Mouse (Mus musculus) T-helper 1 cell (primary cell): ENCODE measurements around the gene Fbln5.

Source experiments
- in situ Hi-C: fragments of 300-600 bp; cut with MboI, MseI; formaldehyde crosslinking; loops from one replicate; pipeline ENCODE4 v1.15.1; 2025; ENCODE audit warnings: high pct_unique_total_duplicates

The Fbln5 gene

DNA sequence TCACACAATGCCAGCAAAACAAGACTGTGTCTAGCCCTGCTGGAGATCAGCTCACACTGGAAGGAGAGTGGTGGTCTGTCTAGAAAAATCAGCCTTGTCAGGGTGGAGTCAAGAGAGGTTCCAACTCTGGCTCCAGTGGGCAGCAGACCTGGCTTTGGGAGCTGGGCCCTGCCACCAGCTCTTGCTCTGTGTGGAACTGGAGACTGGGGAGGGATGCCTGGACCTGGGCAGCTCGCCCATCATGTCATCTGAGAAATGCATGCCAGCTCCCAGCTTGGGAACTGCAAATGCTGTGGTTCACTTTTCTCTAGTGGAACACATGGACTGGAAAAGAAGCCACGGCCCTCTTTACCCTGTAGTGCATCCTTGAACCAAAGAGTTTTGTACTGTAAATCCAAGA, 8.3 kb downstream of the Fbln5 start:
- in situ Hi-C loops, result no loop called here

DNA sequence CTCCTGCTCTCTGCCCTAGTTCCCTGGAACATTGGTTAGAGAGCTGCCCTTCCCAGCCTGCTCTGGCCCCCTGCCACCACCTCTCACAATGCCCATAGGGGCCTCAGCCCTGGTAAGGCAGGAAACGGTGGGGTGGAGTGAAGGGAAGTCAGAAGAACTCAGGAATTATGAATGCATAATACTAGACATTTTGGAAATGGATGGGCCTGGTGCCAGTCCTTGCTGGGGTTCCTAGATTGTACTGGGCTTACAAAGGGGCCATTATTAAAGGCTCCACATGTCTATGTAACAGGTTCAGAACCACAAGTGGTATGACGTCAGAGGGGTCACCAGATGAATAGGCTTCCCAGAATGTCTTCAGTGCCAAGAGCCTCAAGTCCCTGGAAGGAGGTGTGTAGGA, 11.5 kb downstream of the Fbln5 start:
- in situ Hi-C loops, result no loop called here

DNA sequence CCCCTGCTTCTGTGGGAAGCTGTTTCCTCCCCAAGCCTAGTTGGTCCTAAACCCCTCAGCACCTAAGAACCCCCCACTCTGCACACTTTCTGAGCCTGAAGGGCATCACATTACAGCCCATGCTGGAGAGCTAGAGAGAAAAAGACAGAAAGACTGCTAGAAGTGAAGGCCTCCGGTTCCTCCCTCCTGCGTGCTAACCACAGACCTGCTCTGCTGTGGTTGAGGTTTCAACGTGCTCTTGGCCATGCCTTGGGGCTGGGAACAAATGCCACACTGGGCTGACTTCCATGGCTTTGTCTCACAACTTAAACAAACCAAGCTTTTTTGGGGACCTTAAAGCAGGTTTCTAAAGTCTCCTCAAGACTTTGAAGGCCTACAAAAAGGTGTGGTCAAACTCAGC, 16.4 kb downstream of the Fbln5 start:
- in situ Hi-C loops, result no loop called here

DNA sequence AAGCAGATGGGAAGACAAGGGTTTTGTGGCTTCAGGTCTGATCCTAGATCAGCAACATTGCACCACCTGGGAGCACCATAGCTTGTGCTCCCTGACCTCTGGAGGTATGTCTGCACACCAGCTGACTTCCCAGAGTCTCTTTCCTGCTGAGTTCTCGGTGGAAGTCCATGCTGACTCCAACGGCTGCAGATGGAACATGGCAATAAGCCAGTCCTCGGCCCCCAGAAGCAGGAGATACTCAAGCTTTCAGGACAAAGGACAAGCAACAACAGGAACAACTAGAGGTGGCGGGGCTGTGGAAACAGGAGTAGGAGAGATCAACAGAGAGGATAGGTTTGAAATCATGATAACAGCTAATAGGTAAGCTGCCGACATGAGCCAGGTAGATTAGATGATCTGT, 17.1 kb downstream of the Fbln5 start:
- in situ Hi-C loops, result no loop called here

DNA sequence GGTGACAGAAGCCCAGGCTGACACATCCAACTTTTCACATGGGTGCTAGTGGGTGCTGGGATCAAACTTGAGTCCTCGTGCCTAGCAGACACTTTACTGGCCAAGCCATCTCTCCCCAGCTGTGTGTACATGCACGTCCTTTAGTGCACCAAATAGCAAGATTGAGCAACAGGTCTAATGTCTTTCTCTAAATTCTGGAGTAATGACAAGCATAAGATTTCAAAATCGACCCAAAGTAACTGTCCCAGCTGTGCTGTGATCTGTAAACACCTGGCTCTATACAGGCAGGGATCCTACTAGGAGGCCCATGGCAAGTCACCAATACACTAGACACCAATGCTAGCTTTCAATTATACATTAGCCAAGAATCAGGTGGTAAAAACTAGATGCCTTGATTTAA, 17.8 kb downstream of the Fbln5 start:
- in situ Hi-C loops, result no loop called here

DNA sequence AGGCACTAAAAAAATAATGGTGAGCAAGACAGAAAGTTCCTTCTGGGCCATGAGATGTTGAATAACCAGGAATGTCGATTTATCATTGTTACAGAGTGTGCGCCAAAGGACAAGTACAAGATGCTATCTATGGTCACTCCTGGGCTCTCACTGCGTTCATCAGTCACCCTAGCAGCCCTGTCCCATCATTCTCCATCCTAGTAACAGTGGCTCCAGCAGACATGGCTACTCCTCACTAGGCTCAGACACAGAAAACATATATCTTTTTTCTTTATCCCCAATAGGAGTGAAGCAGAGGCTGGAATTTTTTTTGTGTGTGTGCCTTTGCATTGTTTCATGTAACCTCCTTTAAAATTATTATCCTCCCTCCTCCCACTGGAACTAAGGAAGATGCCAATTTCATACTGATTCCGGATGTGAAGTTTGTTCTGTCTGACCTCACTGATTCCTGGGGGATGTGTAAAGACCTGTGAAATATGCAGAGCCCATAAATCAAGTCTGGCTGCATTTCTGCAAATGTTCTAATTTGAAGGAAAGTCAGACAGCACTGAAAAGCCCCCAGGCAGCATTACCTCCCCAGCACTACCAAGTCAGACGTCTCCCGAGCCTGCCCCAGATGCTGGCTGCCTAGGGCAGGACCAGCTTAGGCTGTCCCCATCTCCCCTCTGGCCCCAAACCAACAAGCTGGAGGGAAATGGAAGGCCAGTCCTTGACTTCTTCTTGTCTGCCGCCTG, 20.5 kb downstream of the Fbln5 start:
- in situ Hi-C loops, result no loop called here

DNA sequence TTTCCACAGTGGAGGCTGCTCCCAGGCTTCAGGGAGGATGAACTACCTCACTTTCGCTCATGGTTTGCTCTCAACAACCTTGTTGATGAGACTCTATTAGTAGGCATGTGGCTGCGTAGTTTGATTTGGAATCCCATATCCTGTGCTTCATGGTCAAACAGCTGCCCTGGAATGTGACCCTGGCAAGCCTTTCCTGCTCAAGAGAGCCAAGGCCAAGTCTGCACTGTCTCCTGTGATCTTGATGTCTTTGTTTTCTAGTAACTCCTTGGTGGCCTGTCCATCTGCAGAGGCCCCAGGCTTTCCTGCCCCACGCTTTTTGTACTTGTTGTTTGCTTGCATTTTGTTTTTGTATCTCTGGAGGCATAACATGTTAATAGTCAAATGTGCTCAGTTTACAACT, 24.4 kb downstream of the Fbln5 start:
- in situ Hi-C loops, result no loop called here

DNA sequence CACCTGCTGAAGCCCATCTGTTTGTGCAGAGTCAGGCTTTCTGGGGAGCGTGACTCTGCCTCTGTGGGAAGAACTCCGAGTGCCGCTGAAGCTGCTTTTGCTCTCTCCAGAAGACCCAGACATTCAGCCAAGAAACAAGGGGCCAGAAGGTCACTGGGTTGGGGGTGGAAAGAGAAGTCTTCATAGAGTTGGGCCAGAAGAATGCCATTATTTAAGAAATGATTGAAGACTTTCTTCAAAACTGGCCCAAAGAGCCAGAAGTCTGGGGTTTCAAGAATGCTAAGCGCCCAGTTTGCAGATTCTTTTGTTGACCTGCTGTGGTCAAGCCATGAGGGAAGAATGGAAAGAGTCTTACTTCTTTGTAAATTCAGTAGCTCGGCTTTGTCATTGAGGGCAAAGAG, 25.6 kb downstream of the Fbln5 start:
- in situ Hi-C loops, result no loop called here

DNA sequence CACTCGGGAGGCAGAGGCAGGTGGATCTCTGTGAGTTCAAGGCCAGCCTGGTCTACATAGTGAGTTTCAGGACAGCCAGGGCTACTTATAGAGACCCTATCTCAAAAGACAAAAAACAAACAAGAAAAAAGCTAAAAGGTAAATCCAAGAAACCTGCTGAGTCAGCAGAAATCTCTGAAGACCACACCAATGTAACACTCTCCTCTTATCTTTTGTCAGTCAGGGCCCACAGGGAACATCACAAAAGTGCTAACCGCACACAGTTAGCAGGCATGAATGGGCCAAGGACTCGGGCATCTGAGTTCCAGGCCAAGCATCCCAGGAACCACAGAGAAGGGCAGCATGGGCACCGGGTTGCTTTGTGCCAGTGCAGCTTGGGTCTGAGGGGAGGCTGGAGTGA, 26.2 kb downstream of the Fbln5 start:
- in situ Hi-C loops, result no loop called here

DNA sequence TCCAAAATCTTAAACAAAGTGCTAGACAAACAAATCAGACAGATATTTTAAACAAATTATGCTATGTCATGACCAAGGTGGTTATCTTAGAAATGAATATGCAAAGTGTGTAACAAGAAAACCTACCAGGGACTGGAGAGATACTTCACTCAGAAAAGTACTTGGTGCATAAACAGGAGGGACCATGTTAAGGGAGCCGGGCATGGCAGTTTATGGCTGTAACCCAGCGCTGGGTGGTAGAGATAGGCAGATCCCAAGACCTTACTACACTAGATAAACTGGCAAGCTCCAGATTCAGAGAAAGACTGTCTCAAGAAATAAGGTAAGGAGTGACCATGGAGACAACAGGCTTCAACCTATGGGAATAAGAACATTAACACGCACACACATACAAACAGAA, 29.1 kb downstream of the Fbln5 start:
- in situ Hi-C loops, result no loop called here

DNA sequence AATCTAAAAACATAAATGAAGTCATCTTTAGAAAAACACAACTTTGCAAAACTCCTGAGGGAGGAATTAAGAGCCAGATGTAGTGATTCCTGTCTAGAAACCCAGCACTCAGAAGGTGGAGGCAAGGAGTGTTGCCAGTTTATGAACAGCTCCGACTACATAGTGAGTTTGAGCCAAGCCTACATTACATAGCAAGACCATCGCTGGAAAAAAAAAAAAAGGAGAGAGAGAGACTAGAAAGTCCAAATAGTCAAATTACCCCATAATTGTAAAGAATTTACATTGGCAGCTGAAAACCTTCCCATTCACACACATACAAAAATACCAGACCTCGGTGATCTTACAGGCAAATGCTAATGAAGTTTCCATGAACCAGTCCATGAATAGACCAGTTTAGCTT, 29.6 kb downstream of the Fbln5 start:
- in situ Hi-C loops, result no loop called here

DNA sequence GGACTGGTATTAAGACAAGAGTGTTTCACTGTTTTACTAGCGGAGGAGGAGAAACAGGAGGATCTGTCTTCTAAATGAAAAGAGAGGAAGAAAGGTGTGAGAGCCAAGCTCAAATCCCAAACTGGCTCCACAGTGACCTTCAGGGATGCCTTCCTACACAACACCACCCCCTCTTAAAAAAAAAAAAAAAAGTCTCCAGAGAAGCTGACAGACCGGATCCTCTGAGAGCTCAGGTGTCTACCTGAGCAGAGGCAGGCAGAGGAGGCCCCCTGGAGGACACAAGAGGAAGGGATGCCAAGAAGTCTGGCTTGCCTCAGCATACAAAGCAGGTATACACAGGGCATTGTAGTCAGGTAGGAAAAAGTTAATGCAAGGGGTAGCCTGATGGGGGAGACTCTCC, 36.1 kb downstream of the Fbln5 start:
- in situ Hi-C loops, result no loop called here

DNA sequence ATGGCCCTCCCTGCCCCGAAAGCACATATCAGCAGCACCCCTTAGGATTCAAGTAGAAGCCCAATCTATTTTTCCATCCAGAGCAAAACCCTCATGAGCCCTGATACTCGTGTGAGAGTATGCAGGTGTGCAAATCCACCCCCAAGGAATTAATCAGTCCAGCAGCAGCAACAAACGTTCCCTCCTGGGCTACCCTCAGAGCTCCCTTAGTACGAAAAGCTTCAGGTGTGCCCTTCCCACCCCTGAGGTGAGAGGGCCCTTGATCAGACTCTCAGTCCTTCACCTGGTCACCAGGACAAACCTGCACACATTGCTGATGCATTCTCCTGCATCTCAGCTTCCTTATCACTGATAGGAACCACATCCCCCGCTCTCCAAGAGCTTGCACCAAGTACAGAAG, 37.9 kb downstream of the Fbln5 start:
- in situ Hi-C loops, result no loop called here

DNA sequence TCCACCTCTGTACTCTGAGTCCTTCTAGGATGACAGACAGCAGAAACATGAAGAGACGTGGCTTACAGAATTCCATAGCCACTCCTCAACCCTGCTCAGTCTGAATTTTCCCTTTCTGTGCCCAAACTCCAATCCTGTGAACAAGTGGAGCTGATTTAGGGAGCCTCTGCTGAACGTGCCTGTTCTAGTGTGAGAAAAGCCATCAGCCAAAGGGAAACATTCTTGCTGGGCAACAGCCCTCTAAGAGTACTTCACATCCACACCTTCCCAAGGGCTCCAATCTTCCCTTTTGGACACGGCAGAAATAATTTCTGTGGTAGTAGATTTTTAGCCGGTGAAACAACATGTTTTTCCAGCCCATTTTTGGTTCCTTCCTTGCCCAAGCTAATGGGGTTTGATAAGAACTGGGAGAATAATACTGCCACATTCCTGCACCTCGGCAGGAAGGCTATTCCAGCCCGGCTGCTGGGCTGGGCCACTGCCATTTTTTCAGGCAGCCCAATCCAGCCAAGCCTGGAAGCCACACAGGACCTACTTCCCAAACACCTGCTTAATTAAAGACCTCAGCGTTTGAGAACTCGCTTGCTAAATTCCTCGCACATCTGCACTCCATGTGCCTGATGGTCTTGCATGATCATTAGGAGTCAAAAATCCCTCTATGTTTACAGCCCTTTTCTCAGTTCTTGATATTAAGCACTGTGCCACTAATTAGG, 41.1 kb downstream of the Fbln5 start:
- in situ Hi-C loops, result no loop called here

DNA sequence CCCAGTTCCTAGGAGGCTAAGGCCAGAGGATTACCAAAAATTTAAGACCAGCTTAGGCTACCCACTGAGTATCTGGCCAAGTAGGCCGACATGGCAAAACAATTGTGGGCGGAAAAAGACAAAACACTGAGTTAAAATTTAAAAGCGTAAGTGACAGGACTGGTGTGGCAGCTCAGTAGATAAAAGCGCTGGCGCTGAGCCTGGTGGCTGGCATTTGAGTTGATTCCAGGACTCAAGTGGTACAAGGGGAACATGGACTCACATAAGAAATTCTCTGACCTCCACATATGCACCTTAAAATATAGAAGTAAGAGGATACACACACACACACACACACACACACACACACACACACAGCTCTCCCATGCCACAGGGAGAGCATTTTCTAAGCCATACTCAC, 42.5 kb downstream of the Fbln5 start:
- in situ Hi-C loops, result no loop called here

DNA sequence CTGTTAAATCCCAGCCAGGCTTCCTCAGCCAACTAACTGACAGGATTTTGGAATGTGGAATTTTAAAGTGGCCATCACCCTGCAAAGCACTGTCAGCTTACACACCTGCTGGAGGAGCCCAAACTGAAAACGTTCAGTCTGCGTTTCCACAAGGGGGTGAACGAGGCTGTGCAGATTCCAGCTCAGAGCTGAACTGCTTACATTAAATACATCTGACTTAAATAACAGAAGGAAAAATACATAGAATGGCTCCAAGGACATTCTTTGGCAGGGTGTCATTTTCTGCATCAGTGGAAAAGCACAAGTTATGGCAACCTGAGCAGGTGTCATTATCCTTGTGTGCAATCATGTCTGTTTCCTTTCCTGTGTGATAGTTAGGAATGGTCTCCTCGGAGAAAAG, 44.7 kb downstream of the Fbln5 start:
- in situ Hi-C loops, result no loop called here

DNA sequence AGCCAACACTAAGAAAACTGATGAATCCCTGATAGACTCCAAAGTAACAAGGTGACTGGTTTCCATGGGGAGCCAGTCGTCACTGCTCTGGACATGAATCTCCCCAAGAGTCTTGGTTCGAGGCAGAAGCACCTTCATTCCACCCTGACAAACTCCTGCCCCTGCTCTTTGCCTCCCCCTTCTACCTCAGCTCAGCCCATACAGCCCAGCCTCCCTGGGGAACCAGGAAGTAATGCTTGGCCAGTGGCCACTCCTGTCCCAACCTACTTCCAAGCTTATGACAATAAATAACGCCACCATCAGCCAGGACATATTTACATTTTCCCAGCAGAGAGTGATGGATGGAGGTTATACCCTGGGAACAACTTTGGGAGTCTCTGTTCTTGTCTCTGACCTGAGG, 45.9 kb downstream of the Fbln5 start:
- in situ Hi-C loops, result no loop called here

DNA sequence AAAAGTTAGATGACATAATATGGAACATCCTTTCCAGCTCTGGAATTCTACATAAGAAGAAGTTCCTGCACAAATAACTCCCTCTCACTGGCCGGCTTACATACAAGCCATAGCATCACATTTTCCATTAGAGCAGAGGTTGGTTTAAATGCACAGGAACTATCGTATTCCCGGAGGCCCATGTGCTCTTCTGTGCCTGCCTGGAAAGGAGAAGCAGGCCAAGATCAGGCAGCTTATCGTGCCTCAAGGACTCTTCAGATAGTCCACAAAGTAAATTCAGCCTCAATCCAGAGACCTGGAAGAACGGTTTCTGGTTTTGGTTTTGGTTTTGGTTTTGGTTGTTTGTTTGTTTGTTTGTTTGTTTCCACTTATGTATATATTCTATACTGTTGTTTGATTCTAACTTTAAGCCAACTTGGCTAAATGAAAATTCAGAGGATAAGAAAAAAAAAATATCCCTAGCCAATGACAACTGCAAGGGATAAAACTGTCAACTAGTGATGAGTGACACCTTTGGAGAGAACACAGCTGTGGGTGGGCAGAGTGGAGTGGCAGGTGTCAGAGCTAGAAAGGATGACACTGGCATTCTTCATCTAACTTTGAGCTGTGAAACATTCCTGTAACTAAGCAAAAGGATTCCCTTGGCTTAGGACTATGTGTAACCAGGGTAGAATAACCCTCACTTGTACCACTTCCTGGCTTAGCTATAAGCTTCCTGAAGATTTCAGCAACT, 48.4 kb downstream of the Fbln5 start:
- in situ Hi-C loops, result no loop called here

DNA sequence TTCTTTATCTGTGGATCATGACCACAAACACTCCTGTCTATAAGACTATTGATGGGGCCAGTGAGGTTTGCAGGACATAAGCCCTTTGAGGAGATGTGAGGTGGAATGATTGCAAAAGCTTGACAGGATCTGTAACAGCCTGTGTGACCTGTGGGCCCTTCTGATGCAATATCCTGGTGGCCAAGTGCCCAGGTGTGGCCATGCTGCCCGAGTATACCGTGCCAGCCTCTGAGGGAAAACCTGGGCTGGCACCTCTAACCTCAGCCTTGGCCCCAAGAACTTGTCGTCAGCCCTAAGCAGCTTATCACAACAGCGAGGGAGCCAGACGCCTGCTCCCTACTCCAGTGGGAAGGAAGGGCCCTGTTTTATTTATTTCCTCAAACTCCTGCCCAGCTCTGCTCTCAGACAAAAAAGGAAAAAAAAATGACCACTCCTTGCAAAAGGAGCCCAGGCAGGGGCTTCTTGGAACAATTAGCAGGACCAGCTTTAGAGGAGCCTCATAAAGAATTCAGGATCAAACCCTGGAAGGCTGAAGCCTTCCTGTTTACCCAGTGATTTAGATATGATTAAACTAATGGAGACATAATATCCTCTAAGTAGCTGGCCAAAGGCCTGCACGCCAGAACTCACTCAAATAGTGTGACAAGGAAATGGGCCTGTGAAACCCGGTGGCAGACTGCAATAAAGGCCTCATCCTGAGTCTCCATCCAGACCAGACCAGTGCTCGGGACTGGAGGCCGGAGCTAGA, 51.4 kb downstream of the Fbln5 start:
- in situ Hi-C loops, result no loop called here

DNA sequence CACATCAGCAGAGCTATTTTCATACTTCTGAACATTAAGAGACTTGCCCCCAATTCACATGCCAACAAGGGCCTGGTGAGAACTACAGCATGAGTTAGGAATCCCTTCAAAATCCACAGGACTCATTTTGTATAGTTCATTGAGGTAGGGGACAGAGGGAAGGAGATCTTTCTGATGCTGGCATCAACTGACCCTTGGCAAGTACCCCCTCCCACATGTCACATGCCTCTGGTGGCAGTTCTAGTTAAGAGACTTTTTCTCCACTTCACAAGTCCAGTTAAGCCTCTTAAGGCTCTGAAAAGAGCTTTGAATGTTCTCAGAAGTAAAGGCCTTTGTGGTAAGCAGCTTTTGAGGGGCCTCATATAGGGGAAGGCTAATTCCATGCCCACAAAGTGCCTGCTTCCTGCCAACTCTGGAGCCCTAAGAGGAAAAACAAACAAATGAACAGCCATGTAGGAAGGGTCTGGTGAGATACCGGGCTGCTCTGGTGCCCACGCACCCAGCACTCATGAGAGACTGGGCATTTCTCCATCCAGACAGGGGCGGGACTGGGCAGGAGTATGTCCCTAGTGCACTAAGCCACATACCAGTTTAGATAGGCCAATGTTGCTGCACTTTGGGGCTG, 52.5 kb downstream of the Fbln5 start:
- in situ Hi-C loops, result no loop called here

DNA sequence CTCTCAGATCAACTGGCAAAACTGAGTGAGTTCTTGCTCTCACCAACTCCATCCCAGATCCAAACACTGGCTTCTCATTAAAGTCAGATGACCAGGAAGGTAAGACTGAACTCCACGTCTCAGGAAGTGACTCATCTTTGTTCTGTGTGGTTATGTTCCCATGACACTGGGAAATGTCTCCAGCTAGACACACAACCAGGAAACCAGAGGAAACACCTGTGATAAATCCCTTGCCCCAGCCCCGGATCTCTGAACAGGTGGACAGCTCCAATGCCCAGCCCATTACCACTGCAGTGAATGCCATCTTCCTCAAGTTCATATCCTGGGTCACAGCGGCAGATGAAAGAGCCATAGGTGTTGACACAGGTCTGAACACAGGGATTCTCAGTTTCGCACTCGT, 54.0 kb downstream of the Fbln5 start:
- in situ Hi-C loops, result no loop called here

DNA sequence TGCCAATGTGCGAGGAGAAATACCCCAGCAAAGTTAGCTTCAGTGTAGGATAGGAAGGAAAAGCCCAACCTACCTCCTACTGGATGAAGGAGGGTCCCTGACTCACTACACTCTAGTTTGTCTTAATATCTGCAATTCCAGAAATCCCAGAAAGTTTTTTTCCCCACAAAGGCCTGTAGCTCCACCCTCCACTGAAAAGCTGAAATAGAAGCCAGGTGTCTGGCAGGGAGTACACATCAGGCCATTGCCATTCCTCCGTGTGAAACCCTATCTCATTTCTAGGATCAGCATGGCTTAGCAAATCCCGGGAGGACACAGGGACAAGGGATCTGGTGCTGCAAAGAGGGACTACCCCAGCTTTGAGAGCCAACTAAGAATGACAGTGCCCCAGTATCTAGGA, 55.8 kb downstream of the Fbln5 start:
- in situ Hi-C loops, result no loop called here
